Mouse (Mus musculus): ENCODE data around the gene Clic4.
A peak's percentile ranks its signal among the peaks of the same experiment; 100 is the strongest.

Clic4 gene

GRCm38 (mm10) chr4:135232563-135232962 lies 40.1 kb downstream of the Clic4 start:
- no peak for DNase-seq (ENCODE audit: low spot score)

DNA sequence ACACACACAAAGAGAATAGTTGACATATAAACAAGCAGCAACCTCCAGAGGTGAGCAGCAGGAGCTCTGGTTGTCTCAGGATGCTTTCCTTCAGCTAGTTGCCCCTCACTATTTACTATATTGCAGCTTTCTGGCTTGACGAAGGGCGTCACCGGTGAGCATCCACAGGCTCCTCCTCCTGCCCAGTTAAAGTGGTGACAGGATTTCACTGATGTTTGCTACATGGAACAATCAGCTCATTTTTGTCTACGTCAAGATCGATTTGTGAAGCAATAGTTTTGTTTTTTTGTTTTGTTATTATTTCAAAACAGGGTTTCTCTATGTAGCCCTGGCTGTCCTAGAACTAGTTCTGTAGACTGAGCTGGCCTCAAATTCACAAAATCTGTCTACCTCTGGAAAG lies 41.1 kb downstream of the Clic4 start:
- no peak for DNase-seq (ENCODE audit: low spot score)

DNA sequence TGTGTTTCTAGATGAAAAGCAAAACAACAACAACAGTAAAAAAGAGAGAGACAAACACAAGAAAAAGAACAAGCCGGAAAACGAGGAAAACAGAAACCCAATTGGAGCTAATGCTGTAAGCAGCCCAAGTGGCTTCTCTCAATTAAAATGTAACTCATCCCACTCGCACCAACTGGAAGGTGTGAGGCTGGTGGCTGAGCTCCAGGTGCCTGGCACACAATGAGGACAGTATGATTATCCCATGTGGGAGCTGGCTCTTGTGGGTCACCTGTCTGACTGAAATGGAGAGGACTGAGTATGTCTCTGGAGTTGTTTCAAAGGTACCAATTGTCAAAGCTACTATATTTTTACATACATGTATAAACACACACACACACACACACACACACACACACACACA lies 41.5 kb downstream of the Clic4 start:
- DNase-seq (ENCODE audit: low spot score) = no peak

GRCm38 (mm10) chr4:135230661-135231060 lies 42.0 kb downstream of the Clic4 start:
- no peak for DNase-seq (ENCODE audit: low spot score)

- DNase-seq (ENCODE audit: low spot score) = no peak
Observed at GRCm38 (mm10) chr4:135229871-135230270, 42.7 kb downstream of the Clic4 start.

- DNase-seq (ENCODE audit: low spot score) = no peak
Observed at GRCm38 (mm10) chr4:135228136-135228535, 44.5 kb downstream of the Clic4 start.

GRCm38 (mm10) chr4:135226008-135226667 lies 46.5 kb downstream of the Clic4 start:
- DNase-seq (ENCODE audit: low spot score) = no peak

DNA sequence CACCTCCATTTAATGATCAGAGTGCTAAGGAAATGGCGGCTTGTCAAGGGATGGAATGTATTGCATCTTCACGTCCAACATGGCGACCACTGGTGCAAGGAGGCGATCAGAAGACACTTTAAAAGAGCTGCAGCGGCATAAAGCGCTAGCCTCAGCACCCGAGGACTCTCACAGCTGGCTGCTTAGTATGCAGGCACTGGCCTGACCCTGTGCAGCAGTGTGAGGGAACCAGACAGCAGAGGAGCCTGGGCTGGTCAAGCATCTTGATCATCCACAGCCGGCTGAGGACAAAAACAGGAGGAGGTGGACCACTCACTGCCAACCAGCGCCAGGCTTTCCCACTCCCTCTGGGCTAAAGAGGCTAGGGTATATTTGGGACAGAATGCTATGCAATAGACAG lies 48.8 kb downstream of the Clic4 start:
- DNase-seq (ENCODE audit: low spot score) = no peak

DNA sequence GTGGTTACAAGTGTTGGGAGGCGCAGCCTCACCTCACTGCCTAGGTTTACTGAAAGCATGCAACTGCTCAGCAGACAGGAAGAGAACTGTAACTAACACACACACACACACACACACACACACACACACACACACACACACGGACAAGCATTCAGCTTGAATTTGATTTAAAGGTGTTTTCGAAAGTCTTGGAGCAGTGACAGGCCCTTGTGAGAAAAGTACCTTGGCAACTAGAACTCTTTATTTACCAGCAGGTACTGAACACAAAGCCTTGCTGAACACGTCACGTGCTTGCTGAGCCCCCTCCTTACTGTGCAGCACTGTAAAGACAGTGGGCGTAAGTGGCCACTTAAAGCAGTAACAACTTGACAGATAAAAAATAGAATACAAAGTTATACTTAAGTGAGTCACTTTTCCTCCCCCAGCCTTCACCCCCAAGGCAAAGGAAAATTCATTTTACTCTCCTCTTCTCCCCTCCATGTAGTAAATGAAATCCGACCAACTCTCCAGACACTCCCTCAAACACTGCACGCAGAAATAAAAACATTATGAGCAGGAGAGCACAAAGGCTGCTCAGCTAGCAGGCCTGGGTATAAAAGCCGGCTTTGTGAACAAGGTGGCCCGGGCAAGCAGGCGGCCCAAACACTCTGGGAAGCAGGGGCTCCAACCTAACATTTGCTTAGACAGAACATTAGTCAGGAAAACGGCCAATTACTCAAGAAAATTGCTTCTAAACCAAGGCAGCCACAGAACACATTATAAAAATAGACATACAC lies 50.8 kb downstream of the Clic4 start:
- no peak for DNase-seq (ENCODE audit: low spot score)

DNA sequence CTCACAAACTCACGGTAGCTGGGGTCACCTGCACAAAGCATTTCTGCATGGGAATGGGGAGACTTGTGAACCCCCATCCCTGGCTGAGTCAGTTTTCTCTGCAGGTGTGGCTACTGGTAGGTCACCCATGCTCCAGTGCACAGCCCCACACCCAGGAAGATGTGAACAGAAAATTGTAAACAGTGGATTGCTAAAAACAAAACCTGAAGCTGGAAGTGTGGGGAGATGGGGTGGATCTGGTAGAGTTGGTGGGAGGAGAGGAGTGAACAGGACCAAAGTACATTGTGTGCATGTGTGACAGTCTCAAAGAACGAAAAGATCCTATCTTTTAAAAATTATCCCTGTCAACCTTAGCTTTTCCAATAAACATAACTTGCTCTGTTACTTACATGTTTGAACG lies 52.0 kb downstream of the Clic4 start:
- DNase-seq (ENCODE audit: low spot score) = no peak

DNA sequence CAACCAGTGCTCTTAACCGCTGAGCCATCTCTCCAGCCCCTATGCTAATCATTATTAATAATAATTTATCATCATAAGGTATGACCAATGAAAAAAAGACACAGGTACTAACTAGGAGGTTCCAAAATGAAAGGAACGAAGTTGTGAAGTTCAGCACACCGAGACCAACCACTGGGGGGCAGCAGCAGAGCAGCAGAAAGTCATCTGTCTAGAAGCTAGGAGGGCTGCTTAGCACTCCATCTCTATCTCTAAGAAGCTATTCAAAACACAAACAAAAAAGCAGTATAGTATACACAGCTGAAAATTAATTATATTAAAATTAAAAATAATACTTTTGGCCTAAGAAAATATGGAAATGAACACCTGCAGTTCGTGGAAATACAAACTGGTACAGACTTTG lies 53.0 kb downstream of the Clic4 start:
- DNase-seq (ENCODE audit: low spot score) = peak; percentile 81

DNA sequence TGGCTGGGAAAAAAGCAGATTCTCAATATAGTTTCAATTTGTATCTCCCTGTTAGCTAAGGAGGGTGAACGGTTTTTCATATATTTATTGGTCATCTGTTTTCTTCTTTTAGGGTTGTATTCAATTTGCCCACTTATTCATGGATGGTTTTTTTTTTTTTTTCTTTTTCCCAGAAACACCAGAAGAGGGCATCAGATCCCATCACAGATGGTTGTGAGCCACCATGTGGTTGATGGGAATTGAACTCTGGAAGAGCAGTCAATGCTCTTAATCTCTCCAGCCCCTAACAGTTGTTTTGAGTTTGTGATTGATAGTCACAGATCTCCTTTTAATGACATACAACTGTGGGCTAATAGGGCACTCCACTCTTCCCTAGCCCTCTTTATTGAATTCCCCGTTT lies 62.8 kb downstream of the Clic4 start:
- DNase-seq (ENCODE audit: low spot score) = no peak

DNA sequence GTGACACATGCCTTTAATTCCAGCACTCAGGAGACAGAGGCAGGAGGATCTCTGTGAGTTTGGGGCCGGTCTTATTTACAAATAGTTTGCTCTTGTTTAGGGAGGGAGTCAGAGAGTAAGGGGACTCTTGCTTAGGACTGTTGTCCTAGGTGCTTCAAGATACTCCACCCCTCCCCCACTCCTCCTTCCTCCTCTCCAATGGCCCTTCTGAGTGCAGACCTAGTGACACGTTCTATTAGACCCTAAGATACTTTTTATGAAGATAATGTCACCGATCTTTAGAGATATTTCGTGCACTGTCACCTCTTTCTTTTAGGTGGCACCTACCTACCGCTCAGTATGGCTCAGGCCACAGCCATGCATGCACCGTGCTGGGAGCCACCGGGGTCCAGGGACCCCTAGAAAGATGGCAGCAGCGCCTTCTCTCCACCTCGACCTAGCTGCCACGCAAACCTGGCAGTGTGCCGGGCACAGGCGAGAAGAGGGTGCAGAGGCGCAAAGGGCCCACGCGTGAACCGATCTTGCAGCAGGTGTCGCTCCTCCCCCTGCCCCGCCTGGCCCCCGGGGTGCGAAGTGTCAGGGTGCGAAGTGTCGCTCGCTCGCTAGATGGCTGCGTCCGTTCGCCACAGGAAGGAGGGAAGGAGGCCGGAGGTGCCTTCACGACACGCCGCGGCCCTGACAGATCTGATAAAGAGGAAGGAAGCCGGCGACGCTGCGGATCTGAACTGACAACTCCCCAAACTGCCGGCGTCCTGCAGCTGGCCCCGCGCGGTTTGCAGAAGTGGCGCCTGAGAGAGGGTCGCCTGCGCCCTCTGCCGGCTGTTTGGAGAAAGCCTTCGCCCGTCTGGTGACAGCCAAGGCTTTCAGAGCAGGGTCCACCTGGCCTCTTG lies 66.7 kb downstream of the Clic4 start:
- DNase-seq (ENCODE audit: low spot score) = peak; percentile 93

GRCm38 (mm10) chr4:135205254-135205653 lies 67.4 kb downstream of the Clic4 start:
- no peak for DNase-seq (ENCODE audit: low spot score)

DNA sequence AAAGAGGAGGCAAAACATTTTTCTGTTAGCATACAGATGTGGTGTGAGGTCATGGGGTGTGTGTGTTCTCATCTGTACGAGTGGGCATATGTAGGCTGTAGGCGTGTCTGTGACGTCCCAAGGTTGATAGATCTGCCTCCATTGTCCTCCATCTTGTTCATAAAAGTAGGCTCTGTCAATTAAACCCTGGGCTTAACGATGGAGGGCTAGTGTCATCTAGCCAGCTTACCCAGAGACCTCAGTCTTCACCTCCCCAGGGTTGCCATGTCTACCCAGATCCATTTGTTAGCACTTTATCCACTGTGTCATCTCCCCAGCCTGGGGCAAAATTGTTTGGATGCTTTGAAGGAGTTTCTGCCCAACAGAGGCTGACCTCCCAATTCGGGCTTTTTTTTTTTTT lies 67.9 kb downstream of the Clic4 start:
- DNase-seq (ENCODE audit: low spot score) = no peak

- peak; percentile 20 for DNase-seq (ENCODE audit: low spot score)
Observed at GRCm38 (mm10) chr4:135203806-135204560, 68.6 kb downstream of the Clic4 start.

GRCm38 (mm10) chr4:135203279-135203678 lies 69.3 kb downstream of the Clic4 start:
- no peak for DNase-seq (ENCODE audit: low spot score)

GRCm38 (mm10) chr4:135201771-135202170 lies 70.8 kb downstream of the Clic4 start:
- DNase-seq (ENCODE audit: low spot score) = no peak

- DNase-seq (ENCODE audit: low spot score) = no peak
Observed at GRCm38 (mm10) chr4:135197857-135198256, 74.8 kb downstream of the Clic4 start.

GRCm38 (mm10) chr4:135192841-135193240 lies 79.8 kb downstream of the Clic4 start:
- DNase-seq (ENCODE audit: low spot score) = no peak

- no peak for DNase-seq (ENCODE audit: low spot score)
Observed at GRCm38 (mm10) chr4:135191604-135192003, 81.0 kb downstream of the Clic4 start.

- DNase-seq (ENCODE audit: low spot score) = no peak
Observed at GRCm38 (mm10) chr4:135191185-135191584, 81.4 kb downstream of the Clic4 start.

Data from retina, embryonic 14.5 days (tissue).